Mouse (Mus musculus) cortical plate, adult 2 months (tissue): ENCODE measurements around the gene Nkap.

ENCODE experiments used
- CTCF ChIP-seq: fragments of 200-500 bp; IDR thresholded peaks from 2 replicates; pipeline ENCODE4 v1.5.1; 2011; ENCODE audit warnings: mild to moderate bottlenecking, control low read depth, low read length; ENCODE audit not compliant: insufficient read depth; ENCODE audit errors: extremely low read depth
- POLR2A ChIP-seq: fragments of 200-500 bp; IDR thresholded peaks from 2 replicates; pipeline ENCODE4 v1.6.1; 2011; ENCODE audit warnings: mild to moderate bottlenecking, low read length, control low read depth; ENCODE audit not compliant: insufficient read depth; ENCODE audit errors: extremely low read depth

DNA sequence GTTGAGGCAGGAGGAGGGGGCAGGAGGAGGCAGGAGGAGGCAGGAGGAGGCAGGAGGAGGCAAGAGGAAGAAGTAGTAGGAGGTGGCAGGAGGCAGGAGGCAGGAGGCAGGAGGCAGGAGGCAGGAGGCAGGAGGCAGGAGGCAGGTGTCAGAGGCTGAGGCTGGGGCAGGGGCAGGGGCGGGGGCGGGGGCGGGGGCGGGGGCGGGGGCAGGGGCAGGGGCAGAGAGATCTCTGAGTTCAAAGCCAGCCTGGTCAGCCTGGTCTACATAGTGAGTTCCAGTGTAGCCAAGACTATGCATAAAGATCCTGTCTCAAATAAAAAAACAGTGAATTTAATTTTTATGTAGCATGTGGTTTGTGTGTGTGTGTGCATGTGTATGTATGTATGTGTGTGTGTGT lies 9.5 kb upstream of the Nkap start:
- no peak for TF ChIP-seq POLR2A
- no peak for TF ChIP-seq CTCF
